8 mouse cellular contexts compared by ENCODE assay signal in genomic region chr4:132731616-132732015, GRCm38 (mm10). TPM values are rescaled to one million over a fixed set of nuclear protein-coding genes. Genes with fewer than 3 reads are reported as not detected.
DNase-seq lines count a peak whose midpoint lies in the region; ATAC-seq and TF ChIP-seq lines count a peak whose summit lies in the region.

No protein-coding gene starts in this region.

- DNase-seq in heart, postnatal 25 days (ENCODE audit: low spot score), result no peak
- DNase-seq in ES-E14 (ENCODE audit: low read depth, low spot score), result no peak
- no peak for DNase-seq in forebrain, postnatal 0 days
- DNase-seq in cerebellum, adult 18-20 months, result no peak
- DNase-seq in spleen, postnatal 10 days (ENCODE audit: low spot score in 2 of 2), result no peak
- DNase-seq in left cerebral cortex, adult 18-20 months (ENCODE audit: low spot score in 2 of 2), result no peak

- intact Hi-C loops in heart, postnatal 25 days (cut with DNase I), result no loop called here

- H3K27me3 ChIP-seq in heart, embryonic 11.5 days (ENCODE audit: control insufficient read depth, insufficient read depth, low read length), result no peaks in the 10 kb centered on the region
- H3K27me3 ChIP-seq in forebrain, postnatal 0 days (ENCODE audit: insufficient read depth, low read length), result no peaks in the 10 kb centered on the region

- in situ Hi-C loops in ES-E14 (cut with MboI; ENCODE audit: low sequenced_read_pairs in 2 of 2, unreplicated experiment in 2 of 2), result no loop called here

- peak overlapping the region; percentile 81 for H3K4me2 ChIP-seq in heart, embryonic 11.5 days
- H3K4me2 ChIP-seq in forebrain, postnatal 0 days (ENCODE audit: low read depth), result peak overlapping the region; percentile 58

- ATAC-seq in heart, embryonic 11.5 days (replicated peaks; ENCODE audit: insufficient number of reproducible peaks, low FRiP score, low TSS enrichment), result no peak
- no peak for ATAC-seq in forebrain, postnatal 0 days

- no peak overlapping the region for H3K27ac ChIP-seq in heart, embryonic 11.5 days (ENCODE audit: low read depth, low read length)
- H3K27ac ChIP-seq in ES-E14 (ENCODE audit: insufficient read depth, low read depth, low read length, poor library complexity, severe bottlenecking) (no peak overlapping the region), macrophage (0 out of 2 replicates have a peak overlapping the region, but pooled peaks have one; percentile 15)
- no peak overlapping the region for H3K27ac ChIP-seq in forebrain, postnatal 0 days (ENCODE audit: low read depth, low read length)

- TF ChIP-seq CTCF in forebrain, postnatal 0 days (IDR thresholded peaks at IDR 0.05; ENCODE audit: low read depth), result no peak

- peak overlapping the region; percentile 51 for H3K4me3 ChIP-seq in heart, embryonic 11.5 days (ENCODE audit: low read depth, low read length)
- H3K4me3 ChIP-seq in ES-E14 (ENCODE audit: insufficient read depth in 1 of 2, low read depth in 1 of 2, low read length in 2 of 2, poor library complexity in 1 of 2, severe bottlenecking in 1 of 2) (peak overlapping the region; percentile 65 to 75), macrophage (ENCODE audit: inconsistent target) (peak overlapping the region; percentile 52)
- peak overlapping the region; percentile 49 for H3K4me3 ChIP-seq in forebrain, postnatal 0 days (ENCODE audit: low read depth, low read length)

- WGBS in heart, embryonic 11.5 days (ENCODE audit: insufficient replicate concordance), result 43% methylated on average over 12 of the region's 12 CpGs
- WGBS in forebrain, postnatal 0 days, result 57% methylated on average over 12 of the region's 12 CpGs
- 41% methylated on average over 12 of the region's 12 CpGs for WGBS in macrophage (ENCODE audit: missing documents)

- no peaks in the 10 kb centered on the region for H3K9me3 ChIP-seq in heart, embryonic 11.5 days (replicated peaks; ENCODE audit: control insufficient read depth, low read length)
- no peaks in the 10 kb centered on the region for H3K9me3 ChIP-seq in ES-E14 (ENCODE audit: control insufficient read depth, insufficient read depth, low read depth, low read length)
- H3K9me3 ChIP-seq in forebrain, postnatal 0 days (ENCODE audit: low read length), result no peaks in the 10 kb centered on the region

- H3K36me3 ChIP-seq in heart, embryonic 11.5 days (ENCODE audit: control insufficient read depth, insufficient read depth, low read length), result no peaks in the 10 kb centered on the region
- H3K36me3 ChIP-seq in ES-E14 (ENCODE audit: control insufficient read depth, insufficient read depth, low read length, poor library complexity, severe bottlenecking) (no peaks in the 10 kb centered on the region), macrophage (ENCODE audit: inconsistent target) (no peaks in the 10 kb centered on the region)
- H3K36me3 ChIP-seq in forebrain, postnatal 0 days (ENCODE audit: insufficient read depth), result peaks cover 4% of the 10 kb centered on the region; the same call in 1 of the 2 replicates

- H3K79me2 ChIP-seq in macrophage (ENCODE audit: inconsistent target), result no peaks in the 10 kb centered on the region

- peak overlapping the region; percentile 50 for H3K9ac ChIP-seq in heart, embryonic 11.5 days (ENCODE audit: low read depth, low read length)
- H3K9ac ChIP-seq in ES-E14 (ENCODE audit: insufficient read depth, low read depth, low read length, poor library complexity, severe bottlenecking), result peak overlapping the region; percentile 54; the same call in 1 of the 2 replicates
- H3K9ac ChIP-seq in forebrain, postnatal 0 days, result peak overlapping the region; percentile 60; the same call in 1 of the 2 replicates

- H3K4me1 ChIP-seq in heart, embryonic 11.5 days (ENCODE audit: control insufficient read depth, insufficient read depth, low read length), result peaks cover 7% of the 10 kb centered on the region
- H3K4me1 ChIP-seq in ES-E14 (ENCODE audit: control insufficient read depth in 2 of 2, insufficient read depth in 2 of 2, low read length in 2 of 2, poor library complexity in 1 of 2), result peaks cover 6 to 17% of the 10 kb centered on the region in 2 experiments; a peak in 3 of 4 replicates
- no peaks in the 10 kb centered on the region for H3K4me1 ChIP-seq in forebrain, postnatal 0 days (ENCODE audit: insufficient read depth)

TF ChIP-seq in ES-E14, 5 proteins besides CTCF, POLR2A, EP300 and RAD21:
- no peak for TF ChIP-seq ZC3H11A (IDR thresholded peaks at IDR 0.05; ENCODE audit: borderline replicate concordance, low read depth, low read length)
- TF ChIP-seq ZNF384 (IDR thresholded peaks at IDR 0.05; ENCODE audit: low read depth, low read length), result no peak
- no peak for TF ChIP-seq CHD2 (IDR thresholded peaks at IDR 0.05; ENCODE audit: low read depth, low read length)
- TF ChIP-seq MAFK (IDR thresholded peaks at IDR 0.05; ENCODE audit: insufficient read depth, low read depth, low read length), result no peak
- no peak for TF ChIP-seq HCFC1 (IDR thresholded peaks at IDR 0.05; ENCODE audit: borderline replicate concordance, insufficient read depth, low read length)
TF ChIP-seq in ES-E14: peak in this region for 0.

RNA-seq across cellular contexts. Expression of gene Xkr8, which starts 0.7 kb away (rescaled TPM):
- 6.1 and 7.2 TPM in 2 replicates for polyA plus RNA-seq in heart, embryonic 11.5 days (2014; fragmentation: Nextera tagmentation; extraction: Ambion mirVana)
- total RNA-seq in heart, postnatal 25 days (2021), result 1 to 10 TPM; 2.1 to 2.7 TPM
- 9.6 and 15.5 TPM in 2 replicates for total RNA-seq in ES-E14 (2012; rRNA removed)
- total RNA-seq in forebrain, postnatal 0 days (2014; rRNA removed), result 3.4 and 5.2 TPM in 2 replicates
- polyA plus RNA-seq in forebrain, postnatal 0 days (2015; fragmentation: Nextera tagmentation; extraction: Ambion mirVana), result 2.2 and 3.8 TPM in 2 replicates
- 10 to 100 TPM in 3 of 26 experiments, 1 to 10 TPM in 16, under 1 TPM in 7; 0.25 to 16.6 (median 3.4) TPM for total RNA-seq in macrophage (2018; cell fraction: chromatin; rRNA removed)
- 10 to 100 TPM in 4 of 26 experiments, 1 to 10 TPM in 22; 2.3 to 18.4 (median 6.6) TPM for total RNA-seq in macrophage (2018; cell fraction: cytosol; rRNA removed)
- 10 to 100 TPM in 13 of 26 experiments, 1 to 10 TPM in 13; 1.4 to 30.9 (median 9.9) TPM for total RNA-seq in macrophage (2018; cell fraction: nucleus; rRNA removed)
- polyA plus RNA-seq in macrophage (2018), result 2.1 to 6.5 TPM (median 6.2 TPM) in 3 replicates
- 1 to 10 TPM; 4.7 to 6.9 TPM for total RNA-seq in left cerebral cortex, adult 18-20 months (2021)

RNA-seq across cellular contexts. Expression of gene Smpdl3b, which starts 25.4 kb away (rescaled TPM):
- polyA plus RNA-seq in heart, embryonic 11.5 days (2014; fragmentation: Nextera tagmentation; extraction: Ambion mirVana), result 6.3 and 8.6 TPM in 2 replicates
- total RNA-seq in heart, postnatal 25 days (2021), result under 1 TPM; 0.36 to 0.94 TPM
- total RNA-seq in ES-E14 (2012; rRNA removed), result 28.9 and 40.2 TPM in 2 replicates
- total RNA-seq in forebrain, postnatal 0 days (2014; rRNA removed), result 0.54 and 0.57 TPM in 2 replicates
- 0.89 and 1.1 TPM in 2 replicates for polyA plus RNA-seq in forebrain, postnatal 0 days (2015; fragmentation: Nextera tagmentation; extraction: Ambion mirVana)
- total RNA-seq in macrophage (2018; cell fraction: chromatin; rRNA removed), result 1 to 10 TPM in 11 of 26 experiments, under 1 TPM in 8, not detected in 7; 0.38 to 3.7 (median 1.2) TPM
- 1 to 10 TPM in 20 of 26 experiments, under 1 TPM in 6; 0.51 to 7.5 (median 2.2) TPM for total RNA-seq in macrophage (2018; cell fraction: cytosol; rRNA removed)
- total RNA-seq in macrophage (2018; cell fraction: nucleus; rRNA removed), result 10 to 100 TPM in 8 of 26 experiments, 1 to 10 TPM in 14, under 1 TPM in 4; 0.85 to 22.2 (median 5.7) TPM
- polyA plus RNA-seq in macrophage (2018), result 1.0 to 8.5 TPM (median 1.9 TPM) in 3 replicates
- 1 to 10 TPM; 5.8 to 6.1 TPM for total RNA-seq in left cerebral cortex, adult 18-20 months (2021)

RNA-seq across cellular contexts. Expression of gene Rpa2, which starts 36.5 kb away (rescaled TPM):
- polyA plus RNA-seq in heart, embryonic 11.5 days (2014; fragmentation: Nextera tagmentation; extraction: Ambion mirVana), result 94.8 and 95.1 TPM in 2 replicates
- total RNA-seq in heart, postnatal 25 days (2021), result 10 to 100 TPM; 10.3 to 12.5 TPM
- 105 and 112 TPM in 2 replicates for total RNA-seq in ES-E14 (2012; rRNA removed)
- 24.0 and 26.8 TPM in 2 replicates for total RNA-seq in forebrain, postnatal 0 days (2014; rRNA removed)
- polyA plus RNA-seq in forebrain, postnatal 0 days (2015; fragmentation: Nextera tagmentation; extraction: Ambion mirVana), result 32.6 and 39.1 TPM in 2 replicates
- total RNA-seq in macrophage (2018; cell fraction: chromatin; rRNA removed), result 10 to 100 TPM in 6 of 26 experiments, 1 to 10 TPM in 17, under 1 TPM in 1, not detected in 2; 0.62 to 21.0 (median 7.1) TPM
- 1 to 10 TPM; 3.1 to 8.9 (median 6.4) TPM for total RNA-seq in macrophage (2018; cell fraction: cytosol; rRNA removed)
- total RNA-seq in macrophage (2018; cell fraction: nucleus; rRNA removed), result 10 to 100 TPM in 2 of 26 experiments, 1 to 10 TPM in 24; 1.1 to 34.1 (median 5.0) TPM
- 6.0 to 44.1 TPM (median 7.6 TPM) in 3 replicates for polyA plus RNA-seq in macrophage (2018)
- total RNA-seq in left cerebral cortex, adult 18-20 months (2021), result 10 to 100 TPM; 15.4 to 16.5 TPM
